Mouse (Mus musculus): ENCODE data around the gene Speer4e. TPM values are rescaled to one million over a fixed set of nuclear protein-coding genes. Genes with fewer than 3 reads are reported as not detected.
"Not testable (repeated sequence)": the region's sequence is repeated elsewhere in the genome, so short reads cannot be mapped to it uniquely, and the experiment has no call there.

Gene Speer4e
- total and polyA plus RNA-seq, 2 experiments from 2014 or later: not detected

- Histone ChIP-seq H3K4me2 (ENCODE audit: low read depth) (no peak overlapping the region), H3K36me3 (ENCODE audit: insufficient read depth) (no peaks in the 10 kb centered on the region), H3K27me3 (ENCODE audit: insufficient read depth, low read length) (no peaks in the 10 kb centered on the region), H3K9me3 (ENCODE audit: low read length) (no peaks in the 10 kb centered on the region), H3K4me1 (ENCODE audit: insufficient read depth) (no peaks in the 10 kb centered on the region), H3K9ac (no peak overlapping the region), H3K27ac (ENCODE audit: low read depth, low read length) (no peak overlapping the region), H3K4me3 (ENCODE audit: low read depth, low read length) (no peak overlapping the region)
- WGBS: 78% methylated on average over 3 of the region's 3 CpGs
- TF ChIP-seq CTCF (IDR thresholded peaks at IDR 0.05; ENCODE audit: low read depth): no peak
- DNase-seq (no peak), ATAC-seq (no peak)
Measured at GRCm38 (mm10) chr5:14892242-14892641, 46.0 kb downstream of the Speer4e start.

- H3K27ac ChIP-seq (ENCODE audit: low read depth, low read length); H3K9ac ChIP-seq; ATAC-seq; H3K36me3 ChIP-seq (ENCODE audit: insufficient read depth); H3K4me3 ChIP-seq (ENCODE audit: low read depth, low read length); H3K9me3 ChIP-seq (ENCODE audit: low read length); H3K4me1 ChIP-seq (ENCODE audit: insufficient read depth); H3K27me3 ChIP-seq (ENCODE audit: insufficient read depth, low read length); H3K4me2 ChIP-seq (ENCODE audit: low read depth); DNase-seq: not testable (repeated sequence)
- WGBS: 70% methylated on average over 2 of the region's 2 CpGs
Measured at GRCm38 (mm10) chr5:14885291-14885690, 52.9 kb downstream of the Speer4e start.

Other genes with a start within 250 kb of the Speer4e start
- not detected in 2 replicates for gene Gm9758, start 23.5 kb downstream of the Speer4e start, total RNA-seq (2014; rRNA removed)
- not detected in 2 replicates for gene Gm9758, start 23.5 kb downstream of the Speer4e start, polyA plus RNA-seq (2015; fragmentation: Nextera tagmentation; extraction: Ambion mirVana)
- gene Gm10354, start 40.5 kb upstream of the Speer4e start, total RNA-seq (2014; rRNA removed): not detected in 2 replicates
- gene Gm10354, start 40.5 kb upstream of the Speer4e start, polyA plus RNA-seq (2015; fragmentation: Nextera tagmentation; extraction: Ambion mirVana): not detected in 2 replicates
- not detected in 2 replicates for gene Gm17019, start 94.6 kb upstream of the Speer4e start, total RNA-seq (2014; rRNA removed)
- gene Gm17019, start 94.6 kb upstream of the Speer4e start, polyA plus RNA-seq (2015; fragmentation: Nextera tagmentation; extraction: Ambion mirVana): not detected in 2 replicates

All from forebrain, postnatal 0 days (tissue).